Mouse (Mus musculus) embryonic facial prominence, embryonic 10.5 days (tissue): ENCODE measurements around the gene Plxnd1. TPM values are rescaled to one million over a fixed set of nuclear protein-coding genes. Genes with fewer than 3 reads are reported as not detected.

Experiments used
- DNase-seq: peaks from one replicate; pipeline ENCODE4 v3.0.0-alpha.2; 2017; ENCODE audit warnings: low spot score
- H3K27ac ChIP-seq: fragments of 300-500 bp; sonication (generic); replicated peaks from 2 replicates; pipeline ENCODE4 v1.5.1; 2016; ENCODE audit warnings: mild to moderate bottlenecking
- H3K27me3 ChIP-seq: fragments of 300-500 bp; sonication (generic); replicated peaks from 2 replicates; pipeline ENCODE4 v1.6.1; 2016; ENCODE audit warnings: low read depth, mild to moderate bottlenecking; ENCODE audit not compliant: poor library complexity, severe bottlenecking
- H3K36me3 ChIP-seq: fragments of 300-500 bp; sonication (generic); replicated peaks from 2 replicates; pipeline ENCODE4 v1.6.1; 2016; ENCODE audit warnings: mild to moderate bottlenecking, moderate library complexity
- H3K4me1 ChIP-seq: fragments of 300-500 bp; sonication (generic); 2 replicates; pipeline ENCODE4 v1.6.1; 2016
- H3K4me3 ChIP-seq: fragments of 300-500 bp; sonication (generic); 2 replicates; pipeline ENCODE4 v1.5.1; 2016; ENCODE audit warnings: mild to moderate bottlenecking, moderate library complexity
- H3K9me3 ChIP-seq: fragments of 300-500 bp; sonication (generic); 2 replicates; pipeline ENCODE4 v1.6.1; 2016; ENCODE audit warnings: mild to moderate bottlenecking
- WGBS: fragments of 180-500 bp; shearing (Covaris S2); methylation state at CpG from one replicate; pipeline ENCODE4 v1.1.7; 2016; 5-methylcytosine and 5-hydroxymethylcytosine counted together
- polyA plus RNA-seq: library from polyadenylated mRNA; unstranded; fragments of >200 nt; fragmentation: Nextera tagmentation; extraction: Ambion mirVana; gene quantifications from 2 replicates; pipeline ENCODE4 v1.2.1, GENCODE M21; 2016

Gene Plxnd1
- polyA plus RNA-seq, 1 experiment from 2014 or later, result 26.8 TPM

GRCm38 (mm10) chr6:115905568-115905967 lies 89.2 kb downstream of the Plxnd1 start:
- Histone ChIP-seq H3K27me3 (no peaks in the 10 kb centered on the region), H3K4me1 (peaks cover 41% of the 10 kb centered on the region), H3K4me3 (no peak overlapping the region), H3K27ac (no peak overlapping the region), H3K9me3 (no peaks in the 10 kb centered on the region), H3K36me3 (peaks cover 54% of the 10 kb centered on the region)
- 89% methylated on average over 6 of the region's 6 CpGs for WGBS
- no peak for DNase-seq

Other genes with a start within 250 kb of the Plxnd1 start
- gene Tmem40, start 232.6 kb downstream of the Plxnd1 start, polyA plus RNA-seq, result 1.1 and 1.6 TPM in 2 replicates
- gene Cand2, start 220.5 kb downstream of the Plxnd1 start, polyA plus RNA-seq, result 68.9 and 71.8 TPM in 2 replicates
- gene Rpl32, start 186.3 kb downstream of the Plxnd1 start, polyA plus RNA-seq, result 1,826 and 1,867 TPM in 2 replicates
- gene Efcab12, start 156.6 kb downstream of the Plxnd1 start, polyA plus RNA-seq, result 1.1 and 1.2 TPM in 2 replicates
- gene Mbd4, start 141.6 kb downstream of the Plxnd1 start, polyA plus RNA-seq, result 33.2 and 34.2 TPM in 2 replicates
- 30.7 and 31.4 TPM in 2 replicates for gene Ift122, start 141.5 kb downstream of the Plxnd1 start, polyA plus RNA-seq
- 0.33 and 0.51 TPM in 2 replicates for gene Rho, start 63.3 kb downstream of the Plxnd1 start, polyA plus RNA-seq
- not detected in 2 replicates for gene H1foo, start 50.1 kb downstream of the Plxnd1 start, polyA plus RNA-seq
- gene Tmcc1, start 198.5 kb upstream of the Plxnd1 start, polyA plus RNA-seq, result 15.4 and 15.5 TPM in 2 replicates
- gene Washc2, start 213.0 kb upstream of the Plxnd1 start, polyA plus RNA-seq, result 51.3 and 54.5 TPM in 2 replicates